Mouse (Mus musculus) kidney, adult 2 months (tissue): Measurements from ENCODE around the gene Tmco1. TPM values are rescaled to one million over a fixed set of nuclear protein-coding genes. Genes with fewer than 3 reads are reported as not detected.

Source experiments
- DNase-seq: peaks from one replicate; pipeline ENCODE4 v3.0.0; 2021
- H3K27ac ChIP-seq: fragments of 200-500 bp; 2 replicates; pipeline ENCODE4 v1.5.1; 2012; ENCODE audit warnings: low read depth, low read length, control low read depth, inconsistent platforms; ENCODE audit not compliant: insufficient read depth
- H3K27me3 ChIP-seq: fragments of 200-500 bp; replicated peaks from 2 replicates; pipeline ENCODE4 v1.6.1; 2012; ENCODE audit warnings: mild to moderate bottlenecking, moderate library complexity, low read length, inconsistent platforms; ENCODE audit not compliant: control insufficient read depth, insufficient read depth
- H3K36me3 ChIP-seq: fragments of 200-500 bp; 2 replicates; pipeline ENCODE4 v1.6.1; 2012; ENCODE audit warnings: mild to moderate bottlenecking, moderate library complexity, low read length, inconsistent platforms; ENCODE audit not compliant: control insufficient read depth, insufficient read depth
- H3K4me1 ChIP-seq: fragments of 200-500 bp; 2 replicates; pipeline ENCODE4 v1.6.1; 2011; ENCODE audit warnings: low read length; ENCODE audit not compliant: control insufficient read depth, insufficient read depth
- H3K4me3 ChIP-seq: fragments of 200-500 bp; 2 replicates; pipeline ENCODE4 v1.5.1; 2011; ENCODE audit warnings: mild to moderate bottlenecking, low read depth, low read length, control low read depth; ENCODE audit not compliant: insufficient read depth
- CTCF ChIP-seq: fragments of 200-500 bp; conservative IDR thresholded peaks from 2 replicates; pipeline ENCODE4 v1.5.1; 2011; ENCODE audit warnings: low read depth, mild to moderate bottlenecking, control low read depth, low read length, moderate library complexity, mixed read lengths; ENCODE audit not compliant: insufficient read depth, insufficient read length
- POLR2A ChIP-seq: fragments of 200-500 bp; IDR thresholded peaks from one replicate; pipeline ENCODE4 v1.6.1; 2011; ENCODE audit warnings: low read depth, low read length, control low read depth
- WGBS: fragments of 180-500 bp; shearing (Covaris S2); methylation state at CpG from one replicate; pipeline ENCODE4 v1.1.7; 2018; 5-methylcytosine and 5-hydroxymethylcytosine counted together
- polyA plus RNA-seq: library from polyadenylated mRNA; depleted of rRNA; stranded (reverse); fragments of >200 nt; gene quantifications from 2 replicates; pipeline ENCODE4 v1.2.3, GENCODE M21; 2012

Gene Tmco1
- polyA plus RNA-seq, 1 experiment = 127 TPM

GRCm38 (mm10) chr1:167278395-167278794 is 29.8 kb upstream of the Tmco1 start:
- 77% methylated on average over 6 of the region's 6 CpGs for WGBS
- TF ChIP-seq CTCF = no peak
- TF ChIP-seq POLR2A = no peak
- no peak overlapping the region for H3K27ac ChIP-seq
- H3K36me3 ChIP-seq = no peaks in the 10 kb centered on the region
- no peak overlapping the region for H3K4me3 ChIP-seq
- DNase-seq = no peak
- no peaks in the 10 kb centered on the region for H3K4me1 ChIP-seq
- no peaks in the 10 kb centered on the region for H3K27me3 ChIP-seq

GRCm38 (mm10) chr1:167279160-167279715 is 28.9 kb upstream of the Tmco1 start:
- 94% methylated on average over 13 of the region's 13 CpGs for WGBS
- TF ChIP-seq POLR2A = no peak
- TF ChIP-seq CTCF = no peak
- Histone ChIP-seq H3K4me1 (no peaks in the 10 kb centered on the region), H3K36me3 (no peaks in the 10 kb centered on the region), H3K4me3 (no peak overlapping the region), H3K27me3 (no peaks in the 10 kb centered on the region), H3K27ac (no peak overlapping the region)
- no peak for DNase-seq

GRCm38 (mm10) chr1:167280061-167280460 is 28.1 kb upstream of the Tmco1 start:
- no peak overlapping the region for H3K4me3 ChIP-seq
- TF ChIP-seq CTCF (no peak), POLR2A (no peak)
- no peaks in the 10 kb centered on the region for H3K4me1 ChIP-seq
- H3K27me3 ChIP-seq = no peaks in the 10 kb centered on the region
- H3K27ac ChIP-seq = no peak overlapping the region
- WGBS = 80% methylated on average over 10 of the region's 10 CpGs
- no peak for DNase-seq
- H3K36me3 ChIP-seq = no peaks in the 10 kb centered on the region

- Histone ChIP-seq H3K27me3 (no peaks in the 10 kb centered on the region; the same call in 1 of the 2 replicates), H3K36me3 (no peaks in the 10 kb centered on the region), H3K4me3 (no peak overlapping the region), H3K4me1 (0 out of 2 replicates have a peak, but pooled peaks cover 4% of the 10 kb centered on the region), H3K27ac (no peak overlapping the region)
- DNase-seq = no peak
- TF ChIP-seq CTCF (no peak), POLR2A (no peak)
- 96% methylated on average over 3 of the region's 3 CpGs for WGBS
Measured at GRCm38 (mm10) chr1:167282112-167282511, 26.1 kb upstream of the Tmco1 start.

- Histone ChIP-seq H3K4me3 (no peak overlapping the region), H3K4me1 (0 out of 2 replicates have a peak, but pooled peaks cover 4% of the 10 kb centered on the region), H3K27me3 (no peaks in the 10 kb centered on the region; the same call in 1 of the 2 replicates), H3K27ac (no peak overlapping the region), H3K36me3 (no peaks in the 10 kb centered on the region)
- TF ChIP-seq POLR2A (no peak), CTCF (no peak)
- 73% methylated on average over 5 of the region's 5 CpGs for WGBS
- DNase-seq = no peak
Measured at GRCm38 (mm10) chr1:167282768-167283167, 25.4 kb upstream of the Tmco1 start.

GRCm38 (mm10) chr1:167283441-167284257 is 24.5 kb upstream of the Tmco1 start:
- Histone ChIP-seq H3K4me3 (peak overlapping the region; percentile 97), H3K4me1 (0 out of 2 replicates have a peak, but pooled peaks cover 4% of the 10 kb centered on the region), H3K36me3 (no peaks in the 10 kb centered on the region), H3K27ac (no peak overlapping the region), H3K27me3 (no peaks in the 10 kb centered on the region; the same call in 1 of the 2 replicates)
- no peak for TF ChIP-seq CTCF
- no peak for TF ChIP-seq POLR2A
- peak; percentile 33 for DNase-seq
- 2% methylated on average over 44 of the region's 44 CpGs for WGBS

- Histone ChIP-seq H3K27me3 (no peaks in the 10 kb centered on the region; the same call in 1 of the 2 replicates), H3K4me3 (peak overlapping the region; percentile 97), H3K4me1 (0 out of 2 replicates have a peak, but pooled peaks cover 4% of the 10 kb centered on the region), H3K36me3 (no peaks in the 10 kb centered on the region), H3K27ac (0 out of 2 replicates have a peak overlapping the region, but pooled peaks have one; percentile 26)
- TF ChIP-seq POLR2A (no peak), CTCF (no peak)
- WGBS = under 1% methylated on average over 73 of the region's 73 CpGs
- peak; percentile 34 for DNase-seq
Measured at GRCm38 (mm10) chr1:167284258-167284836, 23.8 kb upstream of the Tmco1 start.
